Mouse (Mus musculus): ENCODE measurements around the gene Neurl3.

DNA sequence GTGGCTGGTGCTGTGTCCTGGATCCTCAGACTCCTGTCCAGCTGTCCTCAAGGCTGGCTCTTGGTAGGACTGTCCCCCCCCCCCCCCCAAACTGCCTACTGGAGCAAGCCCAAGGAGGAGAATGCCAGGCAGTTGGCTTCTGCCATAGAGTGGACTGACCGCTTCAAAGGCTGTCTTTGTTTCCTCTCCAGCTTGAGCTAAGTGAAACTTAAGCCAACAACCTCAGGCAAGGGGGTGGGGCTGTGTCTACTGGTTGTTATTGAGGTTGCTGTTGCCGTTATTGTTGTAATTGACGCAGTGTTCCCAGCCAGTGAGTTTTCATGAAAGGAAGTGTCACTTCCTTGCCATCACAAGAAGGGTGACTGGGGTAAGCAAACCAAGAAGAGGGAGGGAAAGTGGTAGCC is 35.0 kb upstream of the Neurl3 start:
- TF ChIP-seq FLI1 (IDR thresholded peaks at IDR 0.05; ENCODE audit: low read length) (no peak), GATA1 (IDR thresholded peaks at IDR 0.05; ENCODE audit: borderline replicate concordance, low read length) (no peak)
